Mouse (Mus musculus) neural tube, embryonic 13.5 days (tissue): Measurements from ENCODE around the gene Zfp180. TPM values are rescaled to one million over a fixed set of nuclear protein-coding genes. Genes with fewer than 3 reads are reported as not detected.
A peak's percentile ranks its signal among the peaks of the same experiment; 100 is the strongest.
"Not testable (repeated sequence)": the region's sequence is repeated elsewhere in the genome, so short reads cannot be mapped to it uniquely, and the experiment has no call there.

Source experiments
- ATAC-seq: fragments of 200-750 bp; cut with Nextera tagmentation; 2 replicates; pipeline ENCODE4 v1.8.0; 2017; ENCODE audit warnings: low read depth, mild to moderate bottlenecking, moderate TSS enrichment, moderate library complexity
- H3K27ac ChIP-seq: fragments of 300-500 bp; sonication (generic); replicated peaks from 2 replicates; pipeline ENCODE4 v1.5.1; 2015; ENCODE audit warnings: moderate library complexity, mild to moderate bottlenecking, inconsistent platforms
- H3K27me3 ChIP-seq: fragments of 300-500 bp; sonication (generic); 2 replicates; pipeline ENCODE4 v1.6.1; 2015; ENCODE audit warnings: mild to moderate bottlenecking, inconsistent platforms
- H3K36me3 ChIP-seq: fragments of 300-500 bp; sonication (generic); 2 replicates; pipeline ENCODE4 v1.6.1; 2015; ENCODE audit warnings: mild to moderate bottlenecking, inconsistent platforms
- H3K4me1 ChIP-seq: fragments of 300-500 bp; sonication (generic); replicated peaks from 2 replicates; pipeline ENCODE4 v1.6.1; 2015; ENCODE audit warnings: inconsistent platforms
- H3K4me2 ChIP-seq: fragments of 300-500 bp; sonication (generic); 2 replicates; pipeline ENCODE4 v1.6.1; 2015; ENCODE audit warnings: inconsistent platforms, mild to moderate bottlenecking, moderate library complexity
- H3K4me3 ChIP-seq: fragments of 300-500 bp; sonication (generic); 2 replicates; pipeline ENCODE4 v1.5.1; 2015; ENCODE audit warnings: mild to moderate bottlenecking, inconsistent platforms
- H3K9ac ChIP-seq: fragments of 300-500 bp; sonication (generic); 2 replicates; pipeline ENCODE4 v1.6.1; 2015; ENCODE audit warnings: moderate library complexity, mild to moderate bottlenecking, inconsistent platforms
- H3K9me3 ChIP-seq: fragments of 300-500 bp; sonication (generic); 2 replicates; pipeline ENCODE4 v1.6.1; 2016; ENCODE audit warnings: inconsistent platforms
- WGBS: fragments of 180-500 bp; shearing (Covaris S2); methylation state at CpG from one replicate; pipeline ENCODE4 v1.1.7; 2015; 5-methylcytosine and 5-hydroxymethylcytosine counted together
- polyA plus RNA-seq: library from polyadenylated mRNA; unstranded; fragments of >200 nt; fragmentation: Nextera tagmentation; extraction: Ambion mirVana; gene quantifications from 2 replicates; pipeline ENCODE4 v1.2.1, GENCODE M21; 2015

The Zfp180 gene
- polyA plus RNA-seq, result 29.9 and 34.7 TPM in 2 replicates

- Histone ChIP-seq H3K4me2 (peak within 1 kb of the TSS; percentile 86), H3K4me1 (peaks cover 19% of the 10 kb centered on the region), H3K9ac (peak within 1 kb of the TSS; percentile 75), H3K27ac (peak within 1 kb of the TSS; percentile 84), H3K4me3 (peak within 1 kb of the TSS; percentile 66), H3K36me3 (peaks cover 27% of the 10 kb centered on the region), H3K27me3 (peaks cover 3% of the 10 kb centered on the region; the same call in 1 of the 2 replicates), H3K9me3 (peaks cover 9% of the 10 kb centered on the region; the same call in 1 of the 2 replicates)
- ATAC-seq, result peak; percentile 97
- 17% methylated on average over 44 of the region's 44 CpGs for WGBS
These were observed at the start of gene Zfp180 for GRCm38 (mm10) chr7:24081634-24082431. Gene Zfp180, plus strand, starts transcription at chr7:24081924.

DNA sequence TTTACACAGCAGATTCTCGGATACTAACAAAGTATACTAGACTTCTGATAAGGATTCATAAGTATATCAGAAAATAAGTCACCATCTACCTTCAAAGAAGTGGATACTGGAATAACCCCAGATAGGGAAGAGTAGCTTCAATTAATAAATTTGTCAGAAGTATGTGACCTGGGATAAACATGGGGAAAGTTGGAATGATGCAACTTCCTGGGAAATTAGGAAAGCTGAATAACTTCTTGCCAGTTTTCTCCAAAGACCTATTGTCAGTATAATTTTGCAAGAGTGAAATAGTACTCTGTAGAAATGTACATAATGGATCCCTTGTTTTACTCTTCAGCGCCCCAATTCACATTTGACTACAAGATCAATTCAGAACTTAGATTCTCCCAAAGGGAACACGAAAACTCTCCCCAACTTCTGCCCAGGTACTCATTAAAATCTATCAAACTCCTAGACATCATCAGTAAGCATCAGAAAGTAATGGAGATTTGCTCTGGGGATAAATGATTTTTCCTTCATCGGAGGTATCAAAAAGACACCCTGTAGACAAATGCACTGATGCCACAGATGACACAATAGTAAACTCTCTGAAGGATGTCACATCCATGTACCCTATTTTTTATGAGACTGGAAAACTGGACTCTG lies 28.9 kb upstream of the Zfp180 start, which contains the start of gene Vmn1r183:
Gene Vmn1r183 (plus strand): TSS at position 595 of the 645 bp plus-strand sequence.
- 76% methylated on average over 4 of the region's 4 CpGs for WGBS
- ATAC-seq, result no peak

DNA sequence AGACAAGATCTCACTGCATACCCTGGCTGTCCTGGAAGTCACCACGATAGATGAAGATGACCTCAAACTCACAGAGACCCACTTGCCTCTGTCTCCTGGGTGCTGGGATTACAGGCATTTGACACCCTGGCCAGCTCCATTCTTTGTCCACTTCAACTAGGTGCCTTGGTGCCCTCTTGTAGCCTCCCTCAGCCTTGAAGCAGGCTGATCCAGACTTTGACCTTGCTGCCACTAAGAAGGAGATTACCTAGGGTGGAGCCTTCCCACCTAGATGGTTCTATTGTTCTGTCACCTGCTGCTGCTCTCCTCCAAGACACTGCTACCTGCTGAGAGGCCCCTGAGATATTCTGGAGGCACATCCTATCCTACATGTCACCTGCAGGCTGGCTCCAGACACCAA lies 7.3 kb upstream of the Zfp180 start:
- WGBS, result 32% methylated on average over 1 of the region's 1 CpGs
- not testable (repeated sequence) for H3K36me3 ChIP-seq

More for the DNA sequence above, 28.9 kb upstream of the Zfp180 start, which contains the start of gene Vmn1r183:
- Histone ChIP-seq H3K27me3 (no peaks in the 10 kb centered on the region), H3K27ac (no peak within 1 kb of the TSS), H3K36me3 (no peaks in the 10 kb centered on the region), H3K4me3 (no peak within 1 kb of the TSS), H3K9ac (no peak within 1 kb of the TSS), H3K9me3 (no peaks in the 10 kb centered on the region), H3K4me1 (no peaks in the 10 kb centered on the region), H3K4me2 (no peak within 1 kb of the TSS)

GRCm38 (mm10) chr7:24082457-24083235 lies 922 bp downstream of the Zfp180 start:
- peak overlapping the region; percentile 84 for H3K27ac ChIP-seq
- 55% methylated on average over 15 of the region's 15 CpGs for WGBS
- peaks cover 3% of the 10 kb centered on the region; the same call in 1 of the 2 replicates for H3K27me3 ChIP-seq

More for the DNA sequence above, 7.3 kb upstream of the Zfp180 start:
- not testable (repeated sequence) for H3K4me2 ChIP-seq, H3K9ac ChIP-seq, H3K27ac ChIP-seq, H3K27me3 ChIP-seq, H3K4me3 ChIP-seq, H3K4me1 ChIP-seq, H3K9me3 ChIP-seq, ATAC-seq

DNA sequence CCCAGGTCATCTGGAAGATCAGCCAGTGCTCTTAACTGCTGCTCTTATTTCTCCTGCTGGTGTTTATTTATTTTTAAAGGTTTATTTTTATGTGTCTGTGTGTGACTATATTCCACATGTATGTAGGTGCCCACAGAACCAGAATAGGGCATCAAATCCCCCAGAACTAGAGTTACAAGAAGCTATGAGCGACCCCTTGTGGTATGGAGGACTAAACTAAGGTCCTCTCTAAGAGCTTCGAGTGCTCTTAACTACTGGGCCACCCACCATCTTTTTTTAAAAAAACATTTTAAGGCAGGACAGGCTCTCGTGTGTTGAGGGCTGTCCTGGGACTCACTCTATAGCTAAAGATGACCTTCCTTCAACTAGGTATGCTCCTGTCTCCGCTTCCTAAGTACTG lies 5.1 kb downstream of the Zfp180 start:
- Histone ChIP-seq H3K36me3 (peaks cover 53% of the 10 kb centered on the region), H3K9ac (no peak overlapping the region), H3K27me3 (no peaks in the 10 kb centered on the region), H3K4me2 (no peak overlapping the region), H3K9me3 (peaks cover 40% of the 10 kb centered on the region), H3K4me3 (no peak overlapping the region), H3K27ac (no peak overlapping the region), H3K4me1 (peaks cover 14% of the 10 kb centered on the region)
- no peak for ATAC-seq
- WGBS, result 97% methylated on average over 4 of the region's 4 CpGs

More at GRCm38 (mm10) chr7:24082457-24083235, 922 bp downstream of the Zfp180 start:
- Histone ChIP-seq H3K9me3 (peaks cover 17% of the 10 kb centered on the region; the same call in 1 of the 2 replicates), H3K4me1 (peaks cover 19% of the 10 kb centered on the region), H3K9ac (peak overlapping the region; percentile 75), H3K4me3 (peak overlapping the region; percentile 66), H3K4me2 (peak overlapping the region; percentile 86), H3K36me3 (peaks cover 35% of the 10 kb centered on the region)
- peak; percentile 33 for ATAC-seq

GRCm38 (mm10) chr7:24087485-24088125 lies 5.9 kb downstream of the Zfp180 start:
- no peak overlapping the region for H3K4me2 ChIP-seq
- WGBS, result 98% methylated on average over 12 of the region's 12 CpGs
- H3K27me3 ChIP-seq, result no peaks in the 10 kb centered on the region
- no peak for ATAC-seq
- H3K27ac ChIP-seq, result no peak overlapping the region
- H3K9me3 ChIP-seq, result peaks cover 42% of the 10 kb centered on the region
- peaks cover 56% of the 10 kb centered on the region for H3K36me3 ChIP-seq
- H3K4me1 ChIP-seq, result peaks cover 11% of the 10 kb centered on the region
- H3K4me3 ChIP-seq, result no peak overlapping the region
- no peak overlapping the region for H3K9ac ChIP-seq

DNA sequence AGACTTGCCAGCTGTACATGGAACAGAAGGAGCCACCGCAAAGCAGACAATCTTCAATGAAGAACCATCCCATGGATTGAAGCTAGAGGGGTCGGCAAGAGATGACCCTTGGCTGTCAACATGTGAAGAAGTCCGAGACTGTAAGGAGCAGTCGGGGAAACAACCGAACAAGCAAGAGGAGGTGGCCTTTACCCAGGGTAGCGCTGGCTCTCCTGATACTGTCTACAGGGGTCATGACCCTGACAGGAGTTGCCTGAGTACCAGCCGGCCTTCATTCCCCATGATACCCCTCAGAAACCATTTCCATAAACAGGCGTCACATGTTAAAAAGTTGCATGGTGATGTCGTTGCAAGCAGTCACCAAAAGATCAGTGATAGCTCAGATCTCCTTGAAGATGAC lies 22.7 kb downstream of the Zfp180 start:
- no peak for ATAC-seq
- Histone ChIP-seq H3K4me2 (no peak overlapping the region), H3K4me1 (no peaks in the 10 kb centered on the region)

GRCm38 (mm10) chr7:24105144-24105703 lies 23.5 kb downstream of the Zfp180 start:
- Histone ChIP-seq H3K4me3 (no peak overlapping the region), H3K36me3 (peaks cover 97% of the 10 kb centered on the region), H3K4me2 (no peak overlapping the region), H3K9me3 (peaks cover 99% of the 10 kb centered on the region), H3K27ac (no peak overlapping the region), H3K9ac (no peak overlapping the region), H3K4me1 (no peaks in the 10 kb centered on the region), H3K27me3 (no peaks in the 10 kb centered on the region)
- no peak for ATAC-seq
- 95% methylated on average over 18 of the region's 18 CpGs for WGBS

More for the DNA sequence above, 22.7 kb downstream of the Zfp180 start:
- peaks cover 99% of the 10 kb centered on the region for H3K9me3 ChIP-seq
- no peak overlapping the region for H3K9ac ChIP-seq
- no peaks in the 10 kb centered on the region for H3K27me3 ChIP-seq
- WGBS, result 97% methylated on average over 9 of the region's 9 CpGs
- no peak overlapping the region for H3K27ac ChIP-seq
- H3K4me3 ChIP-seq, result no peak overlapping the region
- peaks cover 100% of the 10 kb centered on the region for H3K36me3 ChIP-seq

- WGBS, result 97% methylated on average over 7 of the region's 7 CpGs
- Histone ChIP-seq H3K36me3 (peaks cover 41% of the 10 kb centered on the region), H3K4me1 (peaks cover 9% of the 10 kb centered on the region), H3K9ac (no peak overlapping the region), H3K27ac (no peak overlapping the region), H3K9me3 (peaks cover 43% of the 10 kb centered on the region), H3K4me2 (no peak overlapping the region), H3K27me3 (no peaks in the 10 kb centered on the region), H3K4me3 (no peak overlapping the region)
- ATAC-seq, result no peak
These were observed 29.1 kb downstream of the Zfp180 start for GRCm38 (mm10) chr7:24110839-24111238.

GRCm38 (mm10) chr7:24111772-24112155 lies 30.0 kb downstream of the Zfp180 start:
- no peak overlapping the region for H3K27ac ChIP-seq
- H3K36me3 ChIP-seq, result peaks cover 32% of the 10 kb centered on the region
- peak overlapping the region; percentile 61 for H3K9ac ChIP-seq
- H3K4me3 ChIP-seq, result peak overlapping the region; percentile 73
- H3K9me3 ChIP-seq, result peaks cover 33% of the 10 kb centered on the region
- H3K4me2 ChIP-seq, result peak overlapping the region; percentile 83
- ATAC-seq, result peak; percentile 84
- H3K4me1 ChIP-seq, result peaks cover 9% of the 10 kb centered on the region
- 4% methylated on average over 9 of the region's 9 CpGs for WGBS
- no peaks in the 10 kb centered on the region for H3K27me3 ChIP-seq
